Mouse (Mus musculus) forebrain, embryonic 16.5 days (tissue): ENCODE results near the gene Plbd2. TPM values are rescaled to one million over a fixed set of nuclear protein-coding genes. Genes with fewer than 3 reads are reported as not detected.
"Not testable (repeated sequence)": the region's sequence is repeated elsewhere in the genome, so short reads cannot be mapped to it uniquely, and the experiment has no call there.

ENCODE experiments used
- ATAC-seq: fragments of 200-750 bp; cut with Nextera tagmentation; 2 replicates; pipeline ENCODE4 v1.8.0; 2017; ENCODE audit warnings: mild to moderate bottlenecking, moderate library complexity
- H3K27ac ChIP-seq: fragments of 300-500 bp; sonication (generic); 2 replicates; pipeline ENCODE4 v1.5.1; 2014; ENCODE audit warnings: low read length, control low read depth
- H3K27me3 ChIP-seq: fragments of 300-500 bp; sonication (generic); replicated peaks from 2 replicates; pipeline ENCODE4 v1.6.1; 2014; ENCODE audit warnings: low read length; ENCODE audit not compliant: control insufficient read depth, insufficient read depth
- H3K36me3 ChIP-seq: fragments of 300-500 bp; sonication (generic); 2 replicates; pipeline ENCODE4 v1.6.1; 2014; ENCODE audit not compliant: control insufficient read depth, insufficient read depth
- H3K4me1 ChIP-seq: fragments of 300-500 bp; sonication (generic); replicated peaks from 2 replicates; pipeline ENCODE4 v1.6.1; 2014; ENCODE audit warnings: low read length; ENCODE audit not compliant: control insufficient read depth, insufficient read depth
- H3K4me2 ChIP-seq: fragments of 300-500 bp; sonication (generic); 2 replicates; pipeline ENCODE4 v1.6.1; 2014; ENCODE audit warnings: mild to moderate bottlenecking, low read length, control low read depth
- H3K4me3 ChIP-seq: fragments of 300-500 bp; sonication (generic); replicated peaks from 2 replicates; pipeline ENCODE4 v1.5.1; 2014; ENCODE audit warnings: mild to moderate bottlenecking, low read length, control low read depth
- H3K9ac ChIP-seq: fragments of 300-500 bp; sonication (generic); replicated peaks from 2 replicates; pipeline ENCODE4 v1.6.1; 2014; ENCODE audit warnings: low read depth, low read length, control low read depth
- H3K9me3 ChIP-seq: fragments of 300-500 bp; sonication (generic); 2 replicates; pipeline ENCODE4 v1.6.1; 2016; ENCODE audit warnings: low read length; ENCODE audit not compliant: control insufficient read depth
- WGBS: fragments of 180-500 bp; shearing (Covaris S2); extraction: QIAGEN DNeasy Blood & Tissue Kit; methylation state at CpG from one replicate; pipeline ENCODE4 v1.1.7; 2014; 5-methylcytosine and 5-hydroxymethylcytosine counted together
- polyA plus RNA-seq: library from polyadenylated mRNA; unstranded; fragments of >200 nt; fragmentation: Nextera tagmentation; extraction: Ambion mirVana; gene quantifications from 2 replicates; pipeline ENCODE4 v1.2.1, GENCODE M21; 2015

Plbd2 gene
- polyA plus RNA-seq, 1 experiment from 2014 or later = 22.9 TPM

DNA sequence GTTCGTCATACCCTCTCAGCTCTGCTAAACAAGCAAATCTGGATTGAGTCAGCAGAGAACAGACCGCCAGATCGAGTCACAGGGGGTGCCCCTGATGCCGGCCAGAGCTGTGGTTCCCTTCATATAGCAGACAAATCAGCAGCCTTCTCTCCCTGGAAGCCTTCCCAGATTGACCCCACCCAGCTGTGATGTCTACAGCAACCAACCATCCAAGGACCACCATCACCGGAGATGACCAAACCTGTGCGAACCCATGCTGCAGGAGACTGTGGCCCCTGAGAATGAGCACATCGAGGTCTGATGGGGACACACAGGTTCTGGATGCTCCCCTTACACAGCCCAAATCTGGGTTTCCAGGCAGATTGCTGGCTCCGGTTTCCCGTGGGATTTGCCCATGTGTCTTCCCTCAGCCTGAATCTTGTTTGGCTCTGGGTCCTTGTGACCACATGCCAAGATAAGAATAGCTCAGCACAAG is 1.2 kb downstream of the Plbd2 start:
- Histone ChIP-seq H3K4me3 (peak overlapping the region; percentile 87), H3K9ac (no peak overlapping the region; the same call in 1 of the 2 replicates), H3K27ac (no peak overlapping the region), H3K4me2 (peak overlapping the region; percentile 93), H3K4me1 (peaks cover 19% of the 10 kb centered on the region), H3K36me3 (no peaks in the 10 kb centered on the region), H3K27me3 (no peaks in the 10 kb centered on the region), H3K9me3 (no peaks in the 10 kb centered on the region)
- 59% methylated on average over 9 of the region's 9 CpGs for WGBS
- ATAC-seq = no peak

DNA sequence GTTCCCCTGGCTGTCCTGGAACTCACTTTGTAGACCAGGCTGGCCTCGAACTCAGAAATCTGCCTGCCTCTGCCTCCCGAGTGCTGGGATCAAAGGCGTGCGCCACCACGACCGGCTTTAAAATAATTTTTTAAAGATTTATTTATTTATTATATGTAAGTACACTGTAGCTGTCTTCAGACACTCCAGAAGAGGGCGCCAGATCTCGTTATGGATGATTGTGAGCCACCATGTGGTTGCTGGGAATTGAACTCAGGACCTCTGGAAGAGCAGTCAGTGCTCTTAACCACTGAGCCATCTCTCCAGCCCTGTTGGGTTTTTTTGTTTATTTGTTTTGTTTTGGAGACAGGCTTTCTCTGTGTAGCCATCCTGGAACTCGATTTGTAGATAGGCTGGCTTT is 2.8 kb downstream of the Plbd2 start:
- not testable (repeated sequence) for H3K36me3 ChIP-seq, H3K27ac ChIP-seq, ATAC-seq, H3K4me2 ChIP-seq, H3K9me3 ChIP-seq, H3K9ac ChIP-seq, H3K4me3 ChIP-seq, H3K27me3 ChIP-seq
- peaks cover 17% of the 10 kb centered on the region for H3K4me1 ChIP-seq
- WGBS = 86% methylated on average over 9 of the region's 9 CpGs

DNA sequence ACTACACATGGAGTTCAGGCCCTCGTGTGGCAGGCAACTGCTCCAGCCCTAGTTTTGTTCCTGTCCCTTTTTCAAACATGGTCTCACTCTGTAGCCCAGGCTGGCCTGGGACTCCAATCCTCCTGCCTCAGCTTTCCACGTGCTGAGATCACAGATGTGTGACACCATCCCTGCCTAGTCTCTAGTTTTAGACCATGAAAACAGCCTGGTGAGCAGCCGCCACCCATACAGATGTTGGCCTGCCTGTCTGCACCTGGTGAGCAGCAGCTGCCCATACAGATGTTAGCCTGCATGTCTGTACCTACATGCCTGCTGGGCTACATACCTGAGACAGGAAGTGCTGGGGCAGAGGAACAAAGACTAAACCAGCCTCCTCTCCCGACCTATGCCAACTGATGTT is 4.2 kb downstream of the Plbd2 start:
- no peaks in the 10 kb centered on the region for H3K27me3 ChIP-seq
- no peak overlapping the region for H3K4me3 ChIP-seq
- H3K4me1 ChIP-seq = peaks cover 17% of the 10 kb centered on the region
- no peak overlapping the region for H3K4me2 ChIP-seq
- no peak for ATAC-seq
- no peak overlapping the region for H3K9ac ChIP-seq
- H3K9me3 ChIP-seq = no peaks in the 10 kb centered on the region
- no peak overlapping the region for H3K27ac ChIP-seq
- H3K36me3 ChIP-seq = no peaks in the 10 kb centered on the region
- 82% methylated on average over 4 of the region's 4 CpGs for WGBS

DNA sequence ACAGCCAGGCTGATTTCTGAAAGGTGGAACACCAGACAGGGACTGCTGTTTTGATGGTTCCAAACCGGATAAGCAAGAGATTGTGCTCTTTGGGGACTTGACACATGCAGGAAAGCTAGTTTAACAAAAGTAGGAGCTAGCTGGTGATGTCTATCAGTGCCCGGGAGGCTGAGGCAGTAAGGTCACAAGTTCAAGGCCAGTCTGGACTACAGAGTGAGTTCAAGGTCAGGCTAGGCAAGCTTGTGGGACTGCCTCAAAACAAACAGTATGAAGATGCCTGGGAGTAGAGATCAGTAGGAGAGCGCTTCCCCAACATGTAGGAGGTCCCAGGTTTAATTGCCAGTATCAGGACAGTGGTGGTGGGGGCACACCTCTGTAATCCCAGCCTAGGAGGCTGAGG is 6.4 kb downstream of the Plbd2 start:
- no peaks in the 10 kb centered on the region for H3K36me3 ChIP-seq
- ATAC-seq = no peak

DNA sequence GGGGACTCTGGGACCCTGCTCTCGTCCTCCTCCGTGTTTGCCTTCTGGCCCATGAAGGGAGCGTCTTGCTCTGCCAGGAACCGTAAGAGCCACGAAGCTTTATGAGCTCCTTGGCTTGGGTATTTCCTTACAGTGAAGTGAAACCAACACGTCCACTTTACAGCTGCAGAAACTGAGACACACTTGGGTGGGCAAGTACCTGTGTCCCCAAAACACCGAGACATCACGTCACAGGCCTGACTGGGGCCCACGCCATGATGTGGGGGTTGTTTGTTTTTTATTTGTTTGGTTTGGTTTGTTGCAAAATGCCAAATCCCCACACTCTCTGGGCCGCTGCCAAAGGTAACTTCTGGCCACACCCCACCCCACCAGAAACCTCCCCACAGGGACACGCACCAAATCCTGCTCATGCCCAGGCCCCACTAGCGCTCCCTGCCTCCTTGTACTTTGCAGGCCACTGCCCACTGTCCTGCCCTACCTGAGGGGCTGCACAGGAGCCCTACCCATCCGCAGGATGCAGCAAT is 7.7 kb downstream of the Plbd2 start:
- H3K27ac ChIP-seq = no peak overlapping the region
- no peak for ATAC-seq
- no peak overlapping the region for H3K9ac ChIP-seq
- peaks cover 6% of the 10 kb centered on the region; the same call in 1 of the 2 replicates for H3K4me1 ChIP-seq
- H3K36me3 ChIP-seq = no peaks in the 10 kb centered on the region
- WGBS = 92% methylated on average over 13 of the region's 13 CpGs
- H3K4me3 ChIP-seq = no peak overlapping the region
- H3K9me3 ChIP-seq = no peaks in the 10 kb centered on the region
- no peaks in the 10 kb centered on the region for H3K27me3 ChIP-seq
- no peak overlapping the region for H3K4me2 ChIP-seq

More for the DNA sequence above, 6.4 kb downstream of the Plbd2 start:
- no peak overlapping the region for H3K9ac ChIP-seq
- no peak overlapping the region for H3K4me2 ChIP-seq
- no peak overlapping the region for H3K4me3 ChIP-seq
- no peaks in the 10 kb centered on the region for H3K27me3 ChIP-seq
- 97% methylated on average over 3 of the region's 3 CpGs for WGBS
- peaks cover 9% of the 10 kb centered on the region for H3K4me1 ChIP-seq
- H3K9me3 ChIP-seq = no peaks in the 10 kb centered on the region
- H3K27ac ChIP-seq = no peak overlapping the region

GRCm38 (mm10) chr5:120495064-120495702 is 8.2 kb downstream of the Plbd2 start:
- Histone ChIP-seq H3K4me1 (peaks cover 12% of the 10 kb centered on the region; the same call in 1 of the 2 replicates), H3K36me3 (no peaks in the 10 kb centered on the region), H3K27ac (no peak overlapping the region), H3K9ac (no peak overlapping the region), H3K4me2 (no peak overlapping the region), H3K4me3 (no peak overlapping the region), H3K27me3 (no peaks in the 10 kb centered on the region), H3K9me3 (no peaks in the 10 kb centered on the region)
- ATAC-seq = no peak
- WGBS = 76% methylated on average over 10 of the region's 10 CpGs

DNA sequence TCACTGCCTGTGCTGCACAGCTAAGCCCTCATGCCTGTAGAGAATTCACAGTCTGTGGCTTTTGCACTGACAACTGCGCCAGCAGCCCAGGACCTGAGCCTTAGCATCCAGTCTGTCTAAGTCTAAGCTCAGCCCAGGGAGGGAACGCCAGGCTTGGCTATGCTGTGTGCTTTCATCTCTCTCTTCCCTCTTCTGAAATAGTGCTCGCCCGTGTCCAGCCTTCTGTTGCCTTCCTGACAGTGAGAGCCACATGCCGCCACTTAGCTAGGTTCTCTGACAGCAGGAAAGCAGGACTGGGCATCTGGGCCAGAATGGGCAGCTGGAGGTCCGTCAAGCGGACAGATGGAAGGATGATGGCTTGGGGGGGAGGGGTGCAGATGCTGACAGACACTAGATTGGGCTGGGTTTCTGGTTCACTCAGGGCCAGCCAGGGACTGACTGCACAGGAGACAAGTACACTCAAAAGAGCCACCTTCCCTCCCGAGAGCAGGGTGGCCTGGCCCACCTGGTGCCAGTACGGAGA is 9.5 kb downstream of the Plbd2 start:
- 73% methylated on average over 9 of the region's 9 CpGs for whole genome bisulfite sequencing
- no peak for ATAC-seq

DNA sequence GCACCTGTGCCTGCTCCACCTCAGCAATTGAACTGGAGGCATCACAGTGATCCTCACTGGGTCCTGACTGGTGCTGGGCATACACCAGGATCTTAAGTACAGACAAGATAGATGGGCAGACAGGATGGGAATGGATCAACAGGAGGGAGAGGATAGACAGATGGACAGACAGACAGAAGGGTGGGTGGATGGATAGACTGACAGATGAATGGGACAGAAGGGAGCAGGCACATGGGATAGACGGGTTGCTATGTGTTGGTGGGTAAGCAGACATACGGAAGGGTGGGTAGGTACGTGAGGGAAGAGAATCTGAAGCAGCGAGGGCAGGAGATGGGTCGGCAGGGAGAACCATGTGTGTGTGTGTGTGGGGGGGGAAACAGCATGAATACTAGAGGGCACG is 10.0 kb downstream of the Plbd2 start:
- no peak for ATAC-seq
- H3K4me2 ChIP-seq = no peak overlapping the region
- H3K9ac ChIP-seq = no peak overlapping the region
- H3K27ac ChIP-seq = no peak overlapping the region
- no peak overlapping the region for H3K4me3 ChIP-seq
- H3K27me3 ChIP-seq = no peaks in the 10 kb centered on the region
- no peaks in the 10 kb centered on the region for H3K36me3 ChIP-seq
- H3K9me3 ChIP-seq = no peaks in the 10 kb centered on the region
- H3K4me1 ChIP-seq = peaks cover 12% of the 10 kb centered on the region; the same call in 1 of the 2 replicates
- 84% methylated on average over 6 of the region's 6 CpGs for WGBS

More for the DNA sequence above, 9.5 kb downstream of the Plbd2 start:
- H3K4me1 ChIP-seq = peaks cover 12% of the 10 kb centered on the region; the same call in 1 of the 2 replicates
- H3K27ac ChIP-seq = no peak overlapping the region
- no peaks in the 10 kb centered on the region for H3K36me3 ChIP-seq
- H3K4me3 ChIP-seq = no peak overlapping the region
- no peak overlapping the region for H3K9ac ChIP-seq
- no peak overlapping the region for H3K4me2 ChIP-seq
- H3K27me3 ChIP-seq = no peaks in the 10 kb centered on the region
- no peaks in the 10 kb centered on the region for H3K9me3 ChIP-seq

DNA sequence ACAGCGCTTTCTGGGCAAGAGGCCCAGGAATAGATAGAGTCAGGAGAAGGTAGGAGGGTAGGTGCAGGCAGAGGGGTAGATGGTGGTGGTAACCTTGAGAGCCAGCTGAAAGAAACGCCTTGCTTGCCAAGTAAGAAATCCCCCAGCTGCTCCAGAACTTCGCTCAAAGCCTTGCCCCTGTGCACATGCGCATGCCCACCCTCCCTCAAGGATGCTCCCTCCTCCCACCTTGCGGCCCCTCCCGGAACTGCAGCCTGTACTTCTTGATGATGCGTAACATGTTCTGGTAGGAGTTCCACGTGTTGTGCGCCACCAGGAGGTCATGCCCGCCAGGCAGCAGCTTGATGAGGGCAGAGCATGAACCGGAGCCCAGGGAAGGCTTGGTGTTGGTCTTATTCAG is 11.0 kb downstream of the Plbd2 start:
- ATAC-seq = no peak
- 62% methylated on average over 11 of the region's 11 CpGs for WGBS
- no peak overlapping the region for H3K4me2 ChIP-seq

More for the DNA sequence above, 11.0 kb downstream of the Plbd2 start:
- H3K27me3 ChIP-seq = no peaks in the 10 kb centered on the region
- H3K27ac ChIP-seq = no peak overlapping the region
- H3K4me1 ChIP-seq = peaks cover 12% of the 10 kb centered on the region; the same call in 1 of the 2 replicates
- no peak overlapping the region for H3K4me3 ChIP-seq
- H3K9me3 ChIP-seq = no peaks in the 10 kb centered on the region
- no peak overlapping the region for H3K9ac ChIP-seq
- H3K36me3 ChIP-seq = 0 out of 2 replicates have a peak, but pooled peaks cover 5% of the 10 kb centered on the region
